Mouse (Mus musculus): ENCODE measurements around the gene Pik3r5. TPM values are rescaled to one million over a fixed set of nuclear protein-coding genes. Genes with fewer than 3 reads are reported as not detected.

The Pik3r5 gene
- polyA plus RNA-seq, 1 experiment from 2014 or later: 0.83 TPM

DNA sequence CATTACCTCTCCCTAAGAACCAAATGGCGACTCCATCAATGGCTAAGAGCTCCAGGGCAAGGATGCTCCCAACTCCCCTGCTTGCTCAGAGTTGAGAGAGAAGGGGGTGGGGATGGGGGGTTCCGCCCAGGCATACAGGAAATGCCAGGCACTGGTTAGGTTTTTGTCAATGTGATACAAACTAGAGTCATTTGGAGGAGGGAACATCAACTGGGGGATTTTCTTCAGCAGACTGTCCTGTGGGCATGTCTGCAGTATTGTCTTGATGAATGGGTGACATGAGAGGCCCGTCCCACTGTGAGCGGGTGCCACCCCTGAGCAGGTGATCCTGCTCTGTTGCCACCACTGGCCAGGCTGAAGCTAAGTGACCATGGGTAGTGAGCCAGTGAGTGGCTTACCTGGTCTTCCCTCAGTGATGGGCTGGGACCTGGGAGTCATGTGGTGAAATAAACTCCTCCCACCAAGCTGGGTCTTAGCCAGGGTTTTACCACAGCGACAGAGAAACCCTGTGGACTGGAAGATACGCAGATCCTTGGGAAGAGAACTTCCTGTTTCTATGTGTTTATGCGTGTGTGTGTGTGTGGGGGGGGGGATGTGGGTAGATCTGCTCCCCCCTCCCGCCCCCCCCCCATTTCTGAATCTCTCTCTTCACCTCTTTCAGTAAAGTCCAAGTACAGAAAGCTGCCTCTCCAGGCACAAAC is 67.2 kb downstream of the Pik3r5 start:
- no peaks in the 10 kb centered on the region for H3K36me3 ChIP-seq (replicated peaks)
- 67% methylated on average over 8 of the region's 8 CpGs for WGBS
- H3K4me3 ChIP-seq: no peak overlapping the region
- no peak overlapping the region for H3K27ac ChIP-seq
- no peaks in the 10 kb centered on the region for H3K9me3 ChIP-seq
- H3K4me1 ChIP-seq: peaks cover 8% of the 10 kb centered on the region; the same call in 1 of the 2 replicates
- DNase-seq (ENCODE audit: extremely low spot score, low spot score): no peak
- no peaks in the 10 kb centered on the region for H3K27me3 ChIP-seq (ENCODE audit: poor library complexity, severe bottlenecking)

- WGBS: 80% methylated on average over 14 of the region's 14 CpGs
- DNase-seq (ENCODE audit: extremely low spot score, low spot score): no peak
- Histone ChIP-seq H3K4me1 (peaks cover 10% of the 10 kb centered on the region; the same call in 1 of the 2 replicates), H3K9me3 (no peaks in the 10 kb centered on the region), H3K27me3 (ENCODE audit: poor library complexity, severe bottlenecking) (no peaks in the 10 kb centered on the region), H3K4me3 (no peak overlapping the region), H3K36me3 (replicated peaks) (no peaks in the 10 kb centered on the region), H3K27ac (no peak overlapping the region)
These were observed 69.0 kb downstream of the Pik3r5 start for GRCm38 (mm10) chr11:68500949-68501350.

GRCm38 (mm10) chr11:68502408-68502807 is 70.5 kb downstream of the Pik3r5 start:
- Histone ChIP-seq H3K27me3 (ENCODE audit: poor library complexity, severe bottlenecking) (no peaks in the 10 kb centered on the region), H3K27ac (no peak overlapping the region), H3K36me3 (replicated peaks) (no peaks in the 10 kb centered on the region), H3K4me1 (peaks cover 10% of the 10 kb centered on the region; the same call in 1 of the 2 replicates), H3K4me3 (no peak overlapping the region), H3K9me3 (no peaks in the 10 kb centered on the region)
- DNase-seq (ENCODE audit: extremely low spot score, low spot score): no peak
- 88% methylated on average over 2 of the region's 2 CpGs for WGBS

DNA sequence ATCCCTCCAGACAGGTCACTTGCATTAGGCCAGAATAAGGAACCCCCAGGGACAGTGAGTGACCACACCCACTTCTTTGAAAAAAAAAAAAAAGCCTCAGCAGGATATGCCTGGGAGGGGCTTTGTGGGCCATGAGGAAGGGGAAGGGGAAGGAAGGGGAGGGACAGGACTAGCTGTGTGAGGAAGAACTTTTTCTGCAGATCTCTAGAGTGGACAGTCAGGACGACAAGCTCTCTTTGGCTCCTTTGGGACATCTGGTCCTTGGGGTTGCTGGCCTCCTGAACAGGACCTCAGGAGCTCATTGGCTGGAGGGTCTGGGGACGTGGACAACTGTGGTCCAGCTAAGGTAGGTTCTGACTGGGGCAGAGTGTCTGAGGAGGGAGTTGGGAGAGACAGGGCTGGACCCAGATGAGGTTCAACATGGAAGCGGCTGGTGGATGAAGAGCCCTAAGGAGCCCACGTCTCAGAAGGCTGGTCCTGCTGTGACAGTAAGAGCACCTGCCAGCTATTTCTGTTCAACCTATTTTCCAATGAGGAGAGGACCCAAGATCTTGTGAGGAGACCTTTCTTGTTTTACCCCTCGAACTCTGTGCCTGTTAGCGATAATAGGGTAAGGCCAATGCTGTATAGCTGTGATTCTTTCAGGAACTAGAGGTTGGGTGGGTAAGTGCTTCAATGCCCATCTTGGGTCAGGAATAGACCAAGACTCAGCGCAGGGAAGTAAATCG is 71.1 kb downstream of the Pik3r5 start, which contains the start of gene Pik3r6:
Gene Pik3r6, plus strand, starts transcription at position 118 of the 728 bp plus-strand sequence.
- Histone ChIP-seq H3K36me3 (replicated peaks) (no peaks in the 10 kb centered on the region), H3K27me3 (ENCODE audit: poor library complexity, severe bottlenecking) (no peaks in the 10 kb centered on the region), H3K4me3 (no peak within 1 kb of the TSS), H3K9me3 (no peaks in the 10 kb centered on the region), H3K4me1 (peaks cover 10% of the 10 kb centered on the region; the same call in 1 of the 2 replicates), H3K27ac (no peak within 1 kb of the TSS)
- DNase-seq (ENCODE audit: extremely low spot score, low spot score): no peak
- 86% methylated on average over 8 of the region's 8 CpGs for WGBS

- H3K9me3 ChIP-seq: no peaks in the 10 kb centered on the region
These were observed 73.0 kb downstream of the Pik3r5 start for GRCm38 (mm10) chr11:68504913-68505312.

GRCm38 (mm10) chr11:68507246-68507645 is 75.3 kb downstream of the Pik3r5 start:
- peaks cover 3% of the 10 kb centered on the region; the same call in 1 of the 2 replicates for H3K4me1 ChIP-seq
- no peak for DNase-seq (ENCODE audit: extremely low spot score, low spot score)
- H3K27ac ChIP-seq: no peak overlapping the region
- H3K27me3 ChIP-seq (ENCODE audit: poor library complexity, severe bottlenecking): no peaks in the 10 kb centered on the region
- H3K36me3 ChIP-seq (replicated peaks): no peaks in the 10 kb centered on the region
- H3K9me3 ChIP-seq: no peaks in the 10 kb centered on the region
- whole genome bisulfite sequencing: 92% methylated on average over 7 of the region's 7 CpGs
- H3K4me3 ChIP-seq: no peak overlapping the region

More at GRCm38 (mm10) chr11:68504913-68505312, 73.0 kb downstream of the Pik3r5 start:
- peaks cover 10% of the 10 kb centered on the region; the same call in 1 of the 2 replicates for H3K4me1 ChIP-seq
- WGBS: 81% methylated on average over 11 of the region's 11 CpGs
- no peaks in the 10 kb centered on the region for H3K27me3 ChIP-seq (ENCODE audit: poor library complexity, severe bottlenecking)
- DNase-seq (ENCODE audit: extremely low spot score, low spot score): no peak
- no peak overlapping the region for H3K4me3 ChIP-seq
- H3K27ac ChIP-seq: no peak overlapping the region
- H3K36me3 ChIP-seq (replicated peaks): no peaks in the 10 kb centered on the region

GRCm38 (mm10) chr11:68508619-68509018 is 76.7 kb downstream of the Pik3r5 start:
- H3K4me1 ChIP-seq: peaks cover 3% of the 10 kb centered on the region; the same call in 1 of the 2 replicates
- WGBS: 75% methylated on average over 5 of the region's 5 CpGs
- H3K27ac ChIP-seq: no peak overlapping the region
- no peak for DNase-seq (ENCODE audit: extremely low spot score, low spot score)
- H3K4me3 ChIP-seq: no peak overlapping the region
- no peaks in the 10 kb centered on the region for H3K27me3 ChIP-seq (ENCODE audit: poor library complexity, severe bottlenecking)
- no peaks in the 10 kb centered on the region for H3K9me3 ChIP-seq
- no peaks in the 10 kb centered on the region for H3K36me3 ChIP-seq (replicated peaks)

DNA sequence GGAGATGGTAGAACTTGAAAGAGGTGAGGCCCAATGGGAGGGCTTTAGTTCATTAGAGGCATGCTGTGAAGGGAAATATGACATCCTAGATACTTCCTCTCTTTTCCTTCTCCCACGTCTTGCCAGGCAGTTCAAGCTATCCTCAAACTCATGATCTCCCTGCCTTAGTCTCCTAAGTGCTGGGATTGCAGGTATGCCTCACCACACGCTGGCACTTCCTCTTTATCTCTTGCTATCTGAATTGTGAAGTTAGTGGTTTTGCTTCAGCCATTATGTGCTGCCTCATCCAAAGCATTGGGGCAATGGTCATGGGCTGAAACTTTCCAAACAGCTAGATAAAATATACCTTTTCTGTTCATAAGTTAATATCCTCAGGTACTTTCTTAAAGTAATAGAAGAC is 77.3 kb downstream of the Pik3r5 start:
- Histone ChIP-seq H3K9me3 (no peaks in the 10 kb centered on the region), H3K4me1 (peaks cover 3% of the 10 kb centered on the region; the same call in 1 of the 2 replicates), H3K27ac (no peak overlapping the region), H3K36me3 (replicated peaks) (no peaks in the 10 kb centered on the region), H3K4me3 (no peak overlapping the region), H3K27me3 (ENCODE audit: poor library complexity, severe bottlenecking) (no peaks in the 10 kb centered on the region)
- no peak for DNase-seq (ENCODE audit: extremely low spot score, low spot score)
- WGBS: 52% methylated on average over 2 of the region's 2 CpGs

DNA sequence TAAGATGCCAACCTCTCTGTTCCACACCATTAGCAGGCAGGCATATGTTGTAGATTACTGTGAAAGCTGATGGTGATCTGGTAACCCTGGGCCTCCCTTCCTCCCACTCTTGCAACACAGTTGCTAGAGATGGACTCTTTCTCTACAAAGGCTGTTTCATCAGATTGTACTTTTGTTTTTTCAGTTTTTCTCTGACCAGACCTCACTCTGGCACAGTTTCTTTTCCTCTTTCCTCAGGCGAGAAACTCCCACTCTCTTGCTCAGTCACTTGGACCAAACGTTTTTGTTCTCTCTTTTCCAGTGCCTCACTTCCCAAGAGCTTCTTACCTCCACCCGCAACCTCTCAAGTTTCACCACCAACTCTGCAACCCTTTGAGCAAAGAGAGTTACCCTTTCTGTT is 82.0 kb downstream of the Pik3r5 start:
- H3K27ac ChIP-seq: no peak overlapping the region
- peaks cover 5% of the 10 kb centered on the region; the same call in 1 of the 2 replicates for H3K9me3 ChIP-seq
- H3K27me3 ChIP-seq (ENCODE audit: poor library complexity, severe bottlenecking): no peaks in the 10 kb centered on the region
- H3K4me1 ChIP-seq: no peaks in the 10 kb centered on the region
- WGBS: 44% methylated on average over 3 of the region's 3 CpGs
- no peak for DNase-seq (ENCODE audit: extremely low spot score, low spot score)
- no peak overlapping the region for H3K4me3 ChIP-seq
- no peaks in the 10 kb centered on the region for H3K36me3 ChIP-seq (replicated peaks)

DNA sequence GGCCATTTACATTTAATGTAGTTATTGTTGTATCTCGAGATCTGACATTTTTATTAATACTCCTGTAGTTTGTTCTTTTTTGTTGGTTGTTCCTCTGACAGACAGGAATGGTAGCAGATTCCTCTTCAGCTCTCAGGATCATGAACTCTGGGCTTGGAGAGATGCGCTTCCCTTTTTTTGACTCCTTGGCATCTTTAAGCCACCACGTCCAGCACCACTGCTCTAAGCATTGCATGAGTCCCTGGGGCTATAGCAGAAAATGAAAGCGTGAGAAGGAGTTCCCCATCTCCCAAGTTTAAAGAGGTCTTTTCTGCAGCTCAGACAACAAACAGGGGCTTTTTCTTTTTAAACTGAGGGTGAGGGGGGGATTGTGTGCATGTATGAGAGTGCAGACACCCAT is 87.4 kb downstream of the Pik3r5 start:
- H3K36me3 ChIP-seq (replicated peaks): no peaks in the 10 kb centered on the region
- peaks cover 8% of the 10 kb centered on the region for H3K4me1 ChIP-seq
- H3K27ac ChIP-seq: no peak overlapping the region
- peaks cover 13% of the 10 kb centered on the region; the same call in 1 of the 2 replicates for H3K9me3 ChIP-seq
- H3K4me3 ChIP-seq: no peak overlapping the region
- H3K27me3 ChIP-seq (ENCODE audit: poor library complexity, severe bottlenecking): no peaks in the 10 kb centered on the region
- WGBS: 89% methylated on average over 4 of the region's 4 CpGs
- DNase-seq (ENCODE audit: extremely low spot score, low spot score): no peak

DNA sequence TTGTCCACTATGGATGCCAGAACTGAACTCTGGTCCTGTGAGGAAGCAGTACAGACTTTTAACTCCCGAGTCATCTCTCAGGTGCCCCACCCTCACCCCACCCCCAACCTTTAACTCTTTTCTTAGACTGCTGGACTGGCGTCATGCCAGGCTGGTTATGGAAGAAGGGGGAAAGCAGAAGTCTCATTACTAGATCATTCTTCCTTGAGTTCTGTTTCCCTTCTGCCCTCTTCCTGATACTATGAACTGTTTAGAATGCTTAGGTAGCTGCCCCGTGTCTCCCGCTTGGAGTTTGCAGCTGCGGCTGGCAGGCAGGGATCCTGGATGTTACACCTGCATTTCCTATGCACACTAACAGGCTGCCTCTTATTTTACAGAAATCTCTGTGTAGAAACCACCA is 87.9 kb downstream of the Pik3r5 start:
- H3K36me3 ChIP-seq (replicated peaks): no peaks in the 10 kb centered on the region
- 92% methylated on average over 5 of the region's 5 CpGs for WGBS
- no peak overlapping the region for H3K4me3 ChIP-seq
- no peak overlapping the region for H3K27ac ChIP-seq
- peaks cover 8% of the 10 kb centered on the region for H3K4me1 ChIP-seq
- no peak for DNase-seq (ENCODE audit: extremely low spot score, low spot score)
- no peaks in the 10 kb centered on the region for H3K27me3 ChIP-seq (ENCODE audit: poor library complexity, severe bottlenecking)
- H3K9me3 ChIP-seq: peaks cover 13% of the 10 kb centered on the region; the same call in 1 of the 2 replicates

DNA sequence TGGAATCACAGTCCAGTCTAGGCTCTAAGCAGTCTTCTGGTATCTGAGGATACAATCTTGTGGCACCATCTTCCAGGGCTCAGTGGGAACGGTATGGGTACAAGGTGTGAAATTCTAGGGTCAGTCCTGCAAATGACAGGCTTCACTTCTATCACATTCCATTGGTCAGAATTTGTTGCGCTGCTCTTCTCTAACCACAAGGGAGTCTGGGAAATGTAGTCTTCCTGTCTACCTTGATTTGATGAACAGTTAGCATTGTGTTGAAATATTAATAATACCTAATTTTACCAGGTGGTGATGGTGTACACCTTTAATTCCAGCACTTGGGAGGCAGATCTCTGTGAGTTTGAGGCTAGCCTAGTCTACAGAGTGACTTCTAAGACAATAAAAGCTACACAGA is 88.5 kb downstream of the Pik3r5 start:
- Histone ChIP-seq H3K4me3 (no peak overlapping the region), H3K9me3 (peaks cover 13% of the 10 kb centered on the region; the same call in 1 of the 2 replicates), H3K27ac (no peak overlapping the region), H3K4me1 (peaks cover 8% of the 10 kb centered on the region), H3K36me3 (replicated peaks) (no peaks in the 10 kb centered on the region), H3K27me3 (ENCODE audit: poor library complexity, severe bottlenecking) (no peaks in the 10 kb centered on the region)
- WGBS: 87% methylated on average over 2 of the region's 2 CpGs
- DNase-seq (ENCODE audit: extremely low spot score, low spot score): no peak

DNA sequence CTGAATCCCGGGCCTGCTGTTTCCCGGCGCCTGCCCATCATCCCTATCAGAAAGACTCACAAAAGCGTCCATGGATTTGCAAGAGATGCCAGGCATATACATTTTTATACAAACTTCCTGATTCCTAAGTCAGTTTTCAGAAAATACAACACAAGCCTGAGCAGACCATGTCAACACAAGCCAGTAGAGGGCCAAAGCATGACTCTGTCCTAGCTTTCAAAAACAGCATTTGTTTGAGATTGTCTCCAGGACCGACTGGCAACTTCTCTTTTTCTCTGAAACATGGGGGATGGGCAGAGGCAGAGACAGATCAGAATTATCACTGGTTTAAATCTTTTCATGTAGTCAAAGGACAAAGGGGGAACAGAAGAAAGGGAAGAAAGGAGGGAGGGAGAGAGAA is 89.4 kb downstream of the Pik3r5 start:
- H3K27me3 ChIP-seq (ENCODE audit: poor library complexity, severe bottlenecking): no peaks in the 10 kb centered on the region
- WGBS: 81% methylated on average over 5 of the region's 5 CpGs
- H3K27ac ChIP-seq: no peak overlapping the region
- H3K4me1 ChIP-seq: peaks cover 8% of the 10 kb centered on the region
- H3K4me3 ChIP-seq: no peak overlapping the region
- peaks cover 13% of the 10 kb centered on the region; the same call in 1 of the 2 replicates for H3K9me3 ChIP-seq
- no peak for DNase-seq (ENCODE audit: extremely low spot score, low spot score)
- no peaks in the 10 kb centered on the region for H3K36me3 ChIP-seq (replicated peaks)
